Mouse (Mus musculus) embryo, embryonic 10 days (tissue): Measurements from ENCODE around the gene Cd200r2.
"Not testable (repeated sequence)": the region's sequence is repeated elsewhere in the genome, so short reads cannot be mapped to it uniquely, and the experiment has no call there.

Experiments used
- DNase-seq: peaks from one replicate; pipeline ENCODE4 v3.0.0-alpha.2; 2015; ENCODE audit warnings: low spot score

The Cd200r2 gene

GRCm38 (mm10) chr16:44866797-44867196 lies at the start of gene Cd200r2:
Gene Cd200r2 (plus strand): TSS chr16:44867097.
- no peak for DNase-seq

- no peak for DNase-seq
Measured at GRCm38 (mm10) chr16:44818010-44818409, 48.9 kb upstream of the Cd200r2 start.

DNA sequence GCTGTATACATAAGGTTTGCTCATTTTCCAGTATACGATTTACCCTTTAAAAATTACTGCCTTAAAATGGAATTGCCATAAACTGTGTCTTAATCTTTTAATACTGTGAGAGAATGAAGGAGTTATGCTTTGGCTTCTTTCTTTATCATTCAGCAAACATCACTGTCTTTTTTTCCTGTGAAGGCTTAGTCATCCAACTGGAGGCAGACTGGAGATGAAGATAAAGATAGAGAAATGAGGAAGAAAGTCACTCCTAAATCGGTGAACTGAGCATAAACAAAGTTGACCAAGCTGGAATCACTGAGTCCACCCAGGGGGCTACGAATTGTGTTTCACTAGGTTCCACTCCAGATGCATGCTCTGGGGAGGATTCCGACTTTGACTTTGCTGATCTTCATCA lies 46.4 kb upstream of the Cd200r2 start:
- no peak for DNase-seq

- no peak for DNase-seq
Measured at GRCm38 (mm10) chr16:44832286-44832685, 34.6 kb upstream of the Cd200r2 start.

GRCm38 (mm10) chr16:44833189-44833588 lies 33.7 kb upstream of the Cd200r2 start:
- DNase-seq: not testable (repeated sequence)

DNA sequence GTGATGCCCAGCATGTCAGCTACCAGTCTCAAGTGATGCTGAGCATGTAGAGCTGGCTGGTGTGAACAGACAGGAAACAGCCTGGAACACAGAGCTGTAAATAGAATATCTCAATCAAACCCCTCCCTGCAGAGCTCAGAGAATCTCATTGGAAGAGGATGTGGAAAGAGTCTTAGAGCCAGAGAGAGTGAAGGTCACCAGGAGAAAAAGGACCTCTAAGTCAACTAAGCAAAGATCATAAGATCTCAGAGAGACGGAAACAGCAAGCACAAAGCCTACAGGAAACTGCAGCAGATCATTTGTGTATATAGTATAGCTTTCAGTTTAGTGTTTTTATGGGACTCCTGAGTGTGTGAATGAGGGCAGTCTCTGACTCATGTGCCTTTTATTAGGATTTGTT lies 8.3 kb downstream of the Cd200r2 start:
- no peak for DNase-seq

- DNase-seq: no peak
Measured at GRCm38 (mm10) chr16:44876625-44877024, 9.7 kb downstream of the Cd200r2 start.

- no peak for DNase-seq
Measured at GRCm38 (mm10) chr16:44877595-44877994, 10.7 kb downstream of the Cd200r2 start.

DNA sequence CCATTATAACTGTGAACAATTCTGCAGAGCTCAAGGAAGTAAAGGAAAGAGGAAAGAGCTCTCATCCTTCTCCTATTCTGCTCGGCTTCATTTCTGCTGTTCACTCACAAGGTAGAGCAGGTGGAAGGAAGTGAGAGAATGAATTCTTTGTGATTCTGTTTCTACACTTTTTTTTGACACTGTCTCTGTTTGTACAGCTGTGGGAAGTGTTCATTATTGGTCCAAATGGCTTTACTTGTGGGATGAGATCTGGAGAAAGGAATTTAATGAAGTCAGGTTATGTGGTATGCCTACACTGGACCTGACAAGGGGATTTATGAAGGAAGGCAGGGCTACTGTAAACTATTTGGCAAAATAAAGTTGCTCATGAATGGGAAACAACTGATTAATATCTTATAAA lies 23.9 kb downstream of the Cd200r2 start:
- no peak for DNase-seq

DNA sequence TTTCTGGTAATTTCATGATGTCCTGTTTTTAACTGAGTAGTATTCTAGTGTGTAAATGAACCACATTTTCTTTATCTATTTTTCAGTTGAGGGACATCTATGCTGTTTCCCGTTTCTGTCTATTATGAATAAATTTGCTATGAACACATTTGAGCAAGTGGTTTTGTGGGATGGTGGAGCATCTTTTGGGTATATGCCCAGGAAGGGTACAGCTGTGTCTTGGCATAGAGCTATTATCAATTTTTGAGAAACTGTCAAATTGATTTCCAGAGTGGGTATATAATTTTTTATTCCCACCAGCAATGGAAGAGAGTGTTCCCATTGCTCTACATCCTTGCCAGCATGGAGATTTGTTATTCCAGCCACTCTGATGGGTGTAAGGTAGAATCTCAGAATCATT lies 65.1 kb downstream of the Cd200r2 start:
- no peak for DNase-seq

DNA sequence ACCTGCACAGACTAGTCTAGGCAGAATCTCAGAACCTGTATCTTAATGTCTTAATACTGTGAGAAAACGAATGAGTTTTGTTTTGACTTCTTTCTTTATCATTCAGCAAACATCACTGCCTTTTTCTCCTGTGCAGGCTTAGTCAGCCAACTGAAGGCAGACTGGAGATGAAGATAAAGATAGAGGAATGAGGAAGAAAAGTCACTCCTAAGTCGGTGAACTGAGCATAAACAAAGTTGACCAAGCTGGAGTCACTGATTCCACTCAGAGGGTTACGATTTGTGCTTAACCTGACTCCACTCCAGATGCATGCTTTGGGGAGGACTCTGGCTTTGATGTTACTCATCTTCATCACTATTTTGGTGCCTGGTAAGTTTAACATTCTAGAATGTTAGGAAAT lies 76.6 kb downstream of the Cd200r2 start, which contains the start of gene Cd200r3:
Gene Cd200r3, plus strand, starts transcription at position 211 of the 400 bp plus-strand sequence.
- DNase-seq: no peak

- no peak for DNase-seq
Measured at GRCm38 (mm10) chr16:44951360-44952114, 84.6 kb downstream of the Cd200r2 start.

DNA sequence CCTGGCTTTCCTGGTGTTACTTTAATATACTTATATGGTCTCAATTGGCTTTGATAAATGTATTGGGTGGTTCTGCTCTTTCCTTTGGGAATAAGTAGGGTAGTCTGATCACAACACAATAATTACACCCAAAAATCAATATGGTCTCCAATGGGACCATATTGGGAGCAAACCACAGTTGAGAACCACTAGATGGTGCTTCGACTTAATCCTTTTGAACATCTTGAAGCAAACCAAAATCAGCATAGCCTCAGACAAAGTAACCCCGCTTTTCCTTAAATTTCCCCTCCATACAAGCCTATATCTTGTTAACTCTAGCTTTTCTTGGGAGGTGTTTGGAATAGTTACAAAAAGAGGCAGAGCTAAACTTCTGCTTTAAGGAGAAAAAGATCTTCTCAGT lies 95.4 kb downstream of the Cd200r2 start:
- no peak for DNase-seq

DNA sequence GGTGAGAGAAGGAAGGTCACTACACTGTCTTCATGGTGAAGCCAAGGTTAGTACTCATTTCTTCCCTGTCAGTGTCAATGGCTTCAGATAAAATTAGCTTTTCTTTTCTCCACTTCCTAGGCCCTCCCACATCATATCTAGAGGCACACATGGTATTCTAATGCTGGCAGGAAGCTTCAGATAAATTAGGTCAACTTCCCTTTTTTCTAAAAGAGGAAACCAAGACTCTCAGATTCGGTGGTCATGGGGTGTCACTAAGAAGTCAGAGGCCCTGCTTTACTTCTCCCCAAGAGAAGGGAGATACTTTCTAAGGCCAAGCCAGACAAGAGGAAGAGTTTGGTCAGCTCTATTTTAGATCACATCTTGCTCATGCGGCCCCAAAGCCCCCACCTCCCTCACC lies 95.9 kb downstream of the Cd200r2 start:
- no peak for DNase-seq

DNA sequence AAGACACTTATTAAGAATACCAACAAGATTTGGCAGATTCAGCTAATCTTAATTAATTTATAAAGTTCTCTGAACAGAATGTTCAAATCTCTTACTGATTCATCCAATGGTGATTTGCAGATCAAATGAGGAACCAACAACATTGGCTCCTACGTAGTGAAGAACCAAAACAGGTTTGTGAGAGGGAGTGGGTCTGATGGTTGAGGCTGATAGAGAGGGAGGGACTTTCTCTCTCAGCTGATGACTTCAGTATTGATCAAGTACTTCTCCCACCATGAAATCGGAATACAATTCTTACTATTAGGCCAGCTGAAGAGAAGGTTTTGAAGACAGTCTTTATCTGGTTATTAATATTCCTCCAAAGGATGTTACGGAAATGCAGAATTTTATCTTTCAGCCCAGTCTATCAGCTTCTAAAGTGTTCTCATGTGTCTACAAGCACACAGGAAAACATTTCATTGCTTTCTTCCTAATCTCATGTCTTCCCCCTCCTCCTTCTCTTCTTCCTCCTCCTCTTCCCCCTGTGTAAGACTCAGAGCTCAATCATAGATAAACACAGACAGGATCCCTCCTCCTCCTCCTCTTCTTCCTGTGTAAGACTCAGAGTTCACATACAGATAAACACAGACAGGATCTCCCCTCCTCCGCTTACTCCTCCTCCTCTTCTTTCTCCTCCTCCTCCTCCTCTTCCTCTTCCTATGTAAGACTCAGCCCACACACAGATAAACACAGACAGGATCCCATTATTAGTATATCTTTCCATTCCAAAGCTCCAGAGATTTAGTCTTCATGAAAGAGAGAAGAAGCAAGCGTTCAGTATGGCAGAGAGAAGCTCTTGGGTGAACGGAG lies 97.9 kb downstream of the Cd200r2 start:
- no peak for DNase-seq

DNA sequence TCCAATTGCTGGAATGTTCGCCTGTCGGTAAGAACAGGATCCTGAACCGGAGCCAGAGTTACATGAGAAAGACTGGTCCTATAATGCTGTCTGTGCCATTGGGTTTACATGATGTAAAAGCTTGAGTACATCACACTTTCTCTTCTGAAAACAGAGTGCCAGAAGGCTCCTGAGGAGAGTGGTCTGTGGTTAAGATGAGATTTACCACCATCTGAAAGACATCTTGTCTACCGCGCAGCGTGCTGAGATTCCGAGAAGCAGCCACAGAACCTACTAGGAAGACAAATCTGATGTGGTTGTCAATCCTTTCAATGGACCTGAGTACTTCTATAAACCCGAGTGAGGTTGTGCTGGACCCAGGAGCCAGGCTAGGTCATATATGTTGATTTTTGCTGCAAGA lies 98.5 kb downstream of the Cd200r2 start:
- no peak for DNase-seq
